Mouse (Mus musculus): ENCODE results near the gene Rasal2. TPM values are rescaled to one million over a fixed set of nuclear protein-coding genes. Genes with fewer than 3 reads are reported as not detected.

The Rasal2 gene
- total RNA-seq, 2 experiments from 2014 or later, result 2.0 to 2.3 TPM

GRCm38 (mm10) chr1:157178988-157179764 lies 233.2 kb downstream of the Rasal2 start:
- no peak for ATAC-seq (replicated peaks; ENCODE audit: poor library complexity, severe bottlenecking)

- no peak for ATAC-seq (replicated peaks; ENCODE audit: poor library complexity, severe bottlenecking)
Observed at GRCm38 (mm10) chr1:157169292-157169691, 243.1 kb downstream of the Rasal2 start.

- no peak for ATAC-seq (replicated peaks; ENCODE audit: poor library complexity, severe bottlenecking)
Observed at GRCm38 (mm10) chr1:157168891-157169290, 243.5 kb downstream of the Rasal2 start.

GRCm38 (mm10) chr1:157153781-157154180 lies 258.6 kb downstream of the Rasal2 start:
- ATAC-seq (replicated peaks; ENCODE audit: poor library complexity, severe bottlenecking), result no peak

- ATAC-seq (replicated peaks; ENCODE audit: poor library complexity, severe bottlenecking), result no peak
Observed at GRCm38 (mm10) chr1:157150107-157150506, 262.3 kb downstream of the Rasal2 start.

- no peak for ATAC-seq (replicated peaks; ENCODE audit: poor library complexity, severe bottlenecking)
Observed at GRCm38 (mm10) chr1:157144621-157145020, 267.8 kb downstream of the Rasal2 start.

GRCm38 (mm10) chr1:157143326-157143932 lies 269.0 kb downstream of the Rasal2 start:
- ATAC-seq (replicated peaks; ENCODE audit: poor library complexity, severe bottlenecking), result no peak

GRCm38 (mm10) chr1:157141014-157141413 lies 271.4 kb downstream of the Rasal2 start:
- ATAC-seq (replicated peaks; ENCODE audit: poor library complexity, severe bottlenecking), result no peak

GRCm38 (mm10) chr1:157137854-157138241 lies 274.5 kb downstream of the Rasal2 start:
- no peak for ATAC-seq (replicated peaks; ENCODE audit: poor library complexity, severe bottlenecking)

- no peak for ATAC-seq (replicated peaks; ENCODE audit: poor library complexity, severe bottlenecking)
Observed at GRCm38 (mm10) chr1:157137132-157137853, 275.1 kb downstream of the Rasal2 start.

GRCm38 (mm10) chr1:157128219-157128618 lies 284.2 kb downstream of the Rasal2 start:
- ATAC-seq (replicated peaks; ENCODE audit: poor library complexity, severe bottlenecking), result no peak

- ATAC-seq (replicated peaks; ENCODE audit: poor library complexity, severe bottlenecking), result no peak
Observed at GRCm38 (mm10) chr1:157123836-157124235, 288.6 kb downstream of the Rasal2 start.

GRCm38 (mm10) chr1:157119168-157119567 lies 293.2 kb downstream of the Rasal2 start:
- no peak for ATAC-seq (replicated peaks; ENCODE audit: poor library complexity, severe bottlenecking)

- no peak for ATAC-seq (replicated peaks; ENCODE audit: poor library complexity, severe bottlenecking)
Observed at GRCm38 (mm10) chr1:157117440-157117839, 295.0 kb downstream of the Rasal2 start.

- ATAC-seq (replicated peaks; ENCODE audit: poor library complexity, severe bottlenecking), result no peak
Observed at GRCm38 (mm10) chr1:157114492-157114891, 297.9 kb downstream of the Rasal2 start.

GRCm38 (mm10) chr1:157110287-157110835 lies 302.0 kb downstream of the Rasal2 start:
- ATAC-seq (replicated peaks; ENCODE audit: poor library complexity, severe bottlenecking), result no peak

- ATAC-seq (replicated peaks; ENCODE audit: poor library complexity, severe bottlenecking), result no peak
Observed at GRCm38 (mm10) chr1:157108580-157108979, 303.8 kb downstream of the Rasal2 start, which contains the start of gene Tex35. Gene Tex35, minus strand, starts transcription at chr1:157108680.

- ATAC-seq (replicated peaks; ENCODE audit: poor library complexity, severe bottlenecking), result peak; percentile 100
Observed at GRCm38 (mm10) chr1:157101122-157101865, 311.1 kb downstream of the Rasal2 start.

- ATAC-seq (replicated peaks; ENCODE audit: poor library complexity, severe bottlenecking), result 0 out of 2 replicates have a peak, but pooled peaks have one; percentile 35
Observed at GRCm38 (mm10) chr1:157095534-157095933, 316.9 kb downstream of the Rasal2 start.

- no peak for ATAC-seq (replicated peaks; ENCODE audit: poor library complexity, severe bottlenecking)
Observed at GRCm38 (mm10) chr1:157092622-157093021, 319.8 kb downstream of the Rasal2 start.
